Mouse (Mus musculus) erythroblast, adult 5-6 weeks (primary cell): ENCODE data around the gene Ctdspl2. TPM values are rescaled to one million over a fixed set of nuclear protein-coding genes. Genes with fewer than 3 reads are reported as not detected.

Experiments used
- ATAC-seq: replicated peaks from 2 replicates; pipeline ENCODE4 v1.8.0; 2016; ENCODE audit warnings: moderate number of reproducible peaks, mild to moderate bottlenecking, moderate TSS enrichment, inconsistent platforms; ENCODE audit not compliant: poor library complexity, low FRiP score, severe bottlenecking
- total RNA-seq, 2 experiments: library from RNA; stranded (forward) in 1 of 2; stranded (reverse) in 1 of 2; fragments of 150-400 nt in 1 of 2; fragments of 200-764, 138-1000 nt in 1 of 2; gene quantifications; 2 replicates each; pipeline versions ENCODE4 v1.2.3 to v1.2.4; 2015 to 2017; ENCODE audit warnings: low replicate concordance in 2 of 2

Gene Ctdspl2
- total RNA-seq, 2 experiments from 2014 or later: 22.6 to 23.4 TPM

- ATAC-seq: no peak
Observed at GRCm38 (mm10) chr2:122036064-122036463, 80.3 kb downstream of the Ctdspl2 start.

DNA sequence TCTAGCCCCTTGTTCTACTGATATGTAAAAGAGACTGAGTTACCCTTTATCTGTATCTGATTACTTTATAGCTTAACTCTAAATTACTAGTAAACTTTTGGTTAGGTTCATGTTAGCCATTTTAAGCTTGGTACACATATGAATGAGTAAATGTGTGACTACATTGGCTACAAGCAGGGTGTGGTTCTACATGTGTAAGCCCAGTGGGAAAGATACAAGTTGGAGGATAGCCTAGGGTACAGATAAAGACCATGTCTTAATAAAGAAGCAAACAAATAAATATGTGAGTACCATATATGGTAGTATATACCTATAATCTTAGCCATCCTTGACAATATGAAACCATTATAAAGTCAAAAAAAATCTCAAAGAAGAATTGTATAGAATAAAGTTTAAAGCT, 88.1 kb downstream of the Ctdspl2 start:
- ATAC-seq: no peak

DNA sequence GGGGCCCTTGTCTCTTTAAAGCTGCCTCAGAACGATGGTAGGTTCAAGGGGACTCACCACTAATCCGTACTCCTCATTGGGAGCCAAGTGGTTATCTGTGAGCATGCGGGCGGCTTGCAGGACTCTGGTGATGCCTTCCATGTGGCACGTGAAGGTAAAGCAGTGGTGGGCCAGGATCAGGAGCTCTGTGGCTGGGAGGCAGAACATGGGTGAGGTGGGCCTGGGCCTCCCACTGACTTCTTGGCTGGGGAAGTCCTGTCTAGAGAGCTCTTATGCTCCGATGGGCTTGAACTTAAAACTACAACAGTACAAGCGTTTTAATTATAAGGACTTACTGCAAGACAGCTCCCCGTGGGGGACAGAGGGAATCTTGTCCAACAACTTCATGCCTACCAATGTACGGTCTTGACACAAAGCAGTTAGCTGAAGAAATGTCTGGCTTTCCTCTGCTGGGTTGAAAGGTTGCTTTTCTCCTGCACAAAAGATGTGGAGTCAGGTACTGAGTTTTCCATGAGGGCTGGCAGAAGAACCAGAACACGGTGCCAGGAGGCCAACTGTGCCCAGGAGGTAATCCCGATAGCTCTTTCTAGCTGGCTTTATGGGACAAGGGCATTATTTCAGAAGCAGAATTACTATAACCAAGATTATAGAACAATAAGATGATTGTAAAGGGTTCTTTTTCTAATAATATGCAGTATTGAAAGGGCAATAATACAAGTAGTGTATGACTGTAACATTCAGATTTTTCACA, 103.7 kb downstream of the Ctdspl2 start:
- no peak for ATAC-seq

Other genes with a start within 250 kb of the Ctdspl2 start
- gene Frmd5, start 148.9 kb upstream of the Ctdspl2 start, total RNA-seq (2015; ENCODE audit: low replicate concordance): not detected in 2 replicates
- not detected in 2 replicates for gene Frmd5, start 148.9 kb upstream of the Ctdspl2 start, total RNA-seq (2017; ENCODE audit: low replicate concordance)
- gene Casc4, start 89.0 kb upstream of the Ctdspl2 start, total RNA-seq (2015; ENCODE audit: low replicate concordance): 1.5 and 2.9 TPM in 2 replicates
- 0.77 and 4.2 TPM in 2 replicates for gene Casc4, start 89.0 kb upstream of the Ctdspl2 start, total RNA-seq (2017; ENCODE audit: low replicate concordance)
- not detected in 2 replicates for gene Mageb3, start 91 bp downstream of the Ctdspl2 start, total RNA-seq (2015; ENCODE audit: low replicate concordance)
- 0.43 TPM in 1 of 2 replicates, not detected in the other for gene Mageb3, start 91 bp downstream of the Ctdspl2 start, total RNA-seq (2017; ENCODE audit: low replicate concordance)
- 5.0 and 6.7 TPM in 2 replicates for gene Eif3j1, start 72.5 kb downstream of the Ctdspl2 start, total RNA-seq (2015; ENCODE audit: low replicate concordance)
- 14.5 and 21.5 TPM in 2 replicates for gene Eif3j1, start 72.5 kb downstream of the Ctdspl2 start, total RNA-seq (2017; ENCODE audit: low replicate concordance)
- 2.5 and 4.4 TPM in 2 replicates for gene Spg11, start 162.4 kb downstream of the Ctdspl2 start, total RNA-seq (2015; ENCODE audit: low replicate concordance)
- 4.5 and 5.6 TPM in 2 replicates for gene Spg11, start 162.4 kb downstream of the Ctdspl2 start, total RNA-seq (2017; ENCODE audit: low replicate concordance)
- 1,642 and 1,724 TPM in 2 replicates for gene B2m, start 191.7 kb downstream of the Ctdspl2 start, total RNA-seq (2015; ENCODE audit: low replicate concordance)
- gene B2m, start 191.7 kb downstream of the Ctdspl2 start, total RNA-seq (2017; ENCODE audit: low replicate concordance): 563 and 1,023 TPM in 2 replicates
- gene Trim69, start 204.7 kb downstream of the Ctdspl2 start, total RNA-seq (2015; ENCODE audit: low replicate concordance): not detected in 2 replicates
- not detected in 2 replicates for gene Trim69, start 204.7 kb downstream of the Ctdspl2 start, total RNA-seq (2017; ENCODE audit: low replicate concordance)
- gene Patl2, start 230.2 kb downstream of the Ctdspl2 start, total RNA-seq (2015; ENCODE audit: low replicate concordance): not detected in 2 replicates
- not detected in 2 replicates for gene Patl2, start 230.2 kb downstream of the Ctdspl2 start, total RNA-seq (2017; ENCODE audit: low replicate concordance)
- not detected in 2 replicates for gene Terb2, start 230.3 kb downstream of the Ctdspl2 start, total RNA-seq (2015; ENCODE audit: low replicate concordance)
- gene Terb2, start 230.3 kb downstream of the Ctdspl2 start, total RNA-seq (2017; ENCODE audit: low replicate concordance): not detected in 2 replicates